Mouse (Mus musculus) forebrain, embryonic 14.5 days (tissue): Measurements from ENCODE around the gene Mettl17. TPM values are rescaled to one million over a fixed set of nuclear protein-coding genes. Genes with fewer than 3 reads are reported as not detected.

Experiments used
- ATAC-seq: fragments of 200-750 bp; cut with Nextera tagmentation; 2 replicates; pipeline ENCODE4 v1.8.0; 2017; ENCODE audit warnings: mild to moderate bottlenecking, moderate library complexity
- DNase-seq: peaks from one replicate; pipeline ENCODE4 v3.0.0-alpha.2; 2015; ENCODE audit warnings: low spot score
- H3K27ac ChIP-seq: fragments of 300-500 bp; sonication (generic); 2 replicates; pipeline ENCODE4 v1.5.1; 2014; ENCODE audit warnings: low read depth, mild to moderate bottlenecking, control low read depth, low read length, moderate library complexity
- H3K27me3 ChIP-seq: fragments of 300-500 bp; sonication (generic); replicated peaks from 2 replicates; pipeline ENCODE4 v1.6.1; 2014; ENCODE audit warnings: low read length, control low read depth, mixed read lengths; ENCODE audit not compliant: control insufficient read depth, insufficient read depth
- H3K36me3 ChIP-seq: fragments of 300-500 bp; sonication (generic); 2 replicates; pipeline ENCODE4 v1.6.1; 2014; ENCODE audit warnings: low read length, control low read depth; ENCODE audit not compliant: control insufficient read depth, insufficient read depth
- H3K4me1 ChIP-seq: fragments of 300-500 bp; sonication (generic); 2 replicates; pipeline ENCODE4 v1.6.1; 2014; ENCODE audit warnings: antibody characterized with exemption, low read length, control low read depth; ENCODE audit not compliant: control insufficient read depth, insufficient read depth
- H3K4me2 ChIP-seq: fragments of 300-500 bp; sonication (generic); 2 replicates; pipeline ENCODE4 v1.6.1; 2014; ENCODE audit warnings: mild to moderate bottlenecking, control low read depth, low read length
- H3K4me3 ChIP-seq: fragments of 300-500 bp; sonication (generic); 2 replicates; pipeline ENCODE4 v1.5.1; 2014; ENCODE audit warnings: low read depth, low read length, control low read depth
- H3K9ac ChIP-seq: fragments of 300-500 bp; sonication (generic); 2 replicates; pipeline ENCODE4 v1.6.1; 2014; ENCODE audit warnings: mild to moderate bottlenecking, low read length, control low read depth, moderate library complexity
- H3K9me3 ChIP-seq: fragments of 300-500 bp; sonication (generic); replicated peaks from 2 replicates; pipeline ENCODE4 v1.6.1; 2016; ENCODE audit warnings: low read length, control low read depth, mixed read lengths; ENCODE audit not compliant: control insufficient read depth
- WGBS: fragments of 180-500 bp; shearing (Covaris S2); extraction: QIAGEN DNeasy Blood & Tissue Kit; methylation state at CpG from one replicate; pipeline ENCODE4 v1.1.7; 2014; 5-methylcytosine and 5-hydroxymethylcytosine counted together
- microRNA-seq: library from miRNA; unstranded; fragments of <30 nt; microRNA quantifications from one replicate; pipeline ENCODE4, GENCODE M21; 2016
- polyA plus RNA-seq: library from polyadenylated mRNA; unstranded; fragments of >200 nt; fragmentation: Nextera tagmentation; extraction: Ambion mirVana; gene quantifications from 2 replicates; pipeline ENCODE4 v1.2.1, GENCODE M21; 2014

Mettl17 gene
- polyA plus RNA-seq, 1 experiment from 2014 or later, result 64.7 TPM

GRCm38 (mm10) chr14:51930824-51931223, 46.2 kb downstream of the Mettl17 start:
- H3K27me3 ChIP-seq, result no peaks in the 10 kb centered on the region
- H3K9ac ChIP-seq, result no peak overlapping the region; the same call in 1 of the 2 replicates
- H3K4me2 ChIP-seq, result no peak overlapping the region
- 33% methylated on average over 5 of the region's 5 CpGs for WGBS
- no peaks in the 10 kb centered on the region for H3K4me1 ChIP-seq
- DNase-seq, result peak; percentile 89
- H3K4me3 ChIP-seq, result no peak overlapping the region
- H3K9me3 ChIP-seq, result no peaks in the 10 kb centered on the region
- peak; percentile 93 for ATAC-seq
- no peaks in the 10 kb centered on the region for H3K36me3 ChIP-seq
- no peak overlapping the region for H3K27ac ChIP-seq

GRCm38 (mm10) chr14:51932092-51933020, 47.7 kb downstream of the Mettl17 start:
- DNase-seq (no peak), ATAC-seq (no peak)
- H3K9me3 ChIP-seq, result no peaks in the 10 kb centered on the region
- no peaks in the 10 kb centered on the region for H3K36me3 ChIP-seq
- no peaks in the 10 kb centered on the region for H3K27me3 ChIP-seq
- no peak overlapping the region for H3K4me3 ChIP-seq
- no peak overlapping the region for H3K27ac ChIP-seq
- no peaks in the 10 kb centered on the region for H3K4me1 ChIP-seq
- H3K4me2 ChIP-seq, result no peak overlapping the region
- H3K9ac ChIP-seq, result no peak overlapping the region
- 84% methylated on average over 10 of the region's 10 CpGs for WGBS

GRCm38 (mm10) chr14:51939005-51939404, 54.4 kb downstream of the Mettl17 start:
- WGBS, result 85% methylated on average over 9 of the region's 9 CpGs
- H3K27ac ChIP-seq, result no peak overlapping the region
- no peaks in the 10 kb centered on the region for H3K9me3 ChIP-seq
- H3K36me3 ChIP-seq, result no peaks in the 10 kb centered on the region
- ATAC-seq (no peak), DNase-seq (no peak)
- H3K4me3 ChIP-seq, result no peak overlapping the region
- H3K9ac ChIP-seq, result no peak overlapping the region
- no peaks in the 10 kb centered on the region for H3K4me1 ChIP-seq
- no peak overlapping the region for H3K4me2 ChIP-seq
- H3K27me3 ChIP-seq, result no peaks in the 10 kb centered on the region

GRCm38 (mm10) chr14:51940944-51941560, 56.4 kb downstream of the Mettl17 start:
- 40% methylated on average over 8 of the region's 8 CpGs for WGBS

GRCm38 (mm10) chr14:51941577-51941976, 56.9 kb downstream of the Mettl17 start:
- Histone ChIP-seq H3K27ac (no peak overlapping the region), H3K36me3 (no peaks in the 10 kb centered on the region), H3K9me3 (no peaks in the 10 kb centered on the region), H3K4me3 (no peak overlapping the region), H3K4me2 (no peak overlapping the region), H3K27me3 (no peaks in the 10 kb centered on the region), H3K4me1 (no peaks in the 10 kb centered on the region), H3K9ac (no peak overlapping the region)
- WGBS, result 50% methylated on average over 9 of the region's 9 CpGs
- ATAC-seq (no peak), DNase-seq (no peak)

More at GRCm38 (mm10) chr14:51940944-51941560, 56.4 kb downstream of the Mettl17 start:
- Histone ChIP-seq H3K27me3 (no peaks in the 10 kb centered on the region), H3K36me3 (no peaks in the 10 kb centered on the region), H3K9me3 (no peaks in the 10 kb centered on the region), H3K4me2 (no peak overlapping the region), H3K4me3 (no peak overlapping the region), H3K4me1 (no peaks in the 10 kb centered on the region), H3K27ac (no peak overlapping the region), H3K9ac (no peak overlapping the region)
- ATAC-seq, result no peak
- no peak for DNase-seq

- no peak overlapping the region for H3K4me2 ChIP-seq
- H3K4me1 ChIP-seq, result no peaks in the 10 kb centered on the region
- no peak overlapping the region for H3K4me3 ChIP-seq
- ATAC-seq, result no peak
- no peak for DNase-seq
- no peaks in the 10 kb centered on the region for H3K27me3 ChIP-seq
- H3K9me3 ChIP-seq, result no peaks in the 10 kb centered on the region
- 78% methylated on average over 7 of the region's 7 CpGs for WGBS
- no peak overlapping the region for H3K9ac ChIP-seq
- H3K27ac ChIP-seq, result no peak overlapping the region
- H3K36me3 ChIP-seq, result no peaks in the 10 kb centered on the region
These were observed 57.6 kb downstream of the Mettl17 start for GRCm38 (mm10) chr14:51942236-51942635.

Small RNAs within 50 kb of the gene (microRNA-seq; reads per million reads assigned to microRNA genes)
- not detected for gene Gm27375

Other genes starting within 250 kb of the Mettl17 start
- not detected in 2 replicates for gene Gm4181, start 249.2 kb upstream of the Mettl17 start, polyA plus RNA-seq
- gene Gm17079, start 189.4 kb upstream of the Mettl17 start, polyA plus RNA-seq, result not detected in 2 replicates
- gene Gm5800, start 167.7 kb upstream of the Mettl17 start, polyA plus RNA-seq, result not detected in 2 replicates
- not detected in 2 replicates for gene Ang4, start 111.3 kb upstream of the Mettl17 start, polyA plus RNA-seq
- not detected in 2 replicates for gene AY358078, start 84.8 kb upstream of the Mettl17 start, polyA plus RNA-seq
- gene Ear6, start 31.1 kb upstream of the Mettl17 start, polyA plus RNA-seq, result not detected in 2 replicates
- gene Slc39a2, start 8.0 kb downstream of the Mettl17 start, polyA plus RNA-seq, result 0.62 and 0.82 TPM in 2 replicates
- 127 and 139 TPM in 2 replicates for gene Ndrg2, start 29.3 kb downstream of the Mettl17 start, polyA plus RNA-seq
- not detected in 2 replicates for gene Tppp2, start 33.6 kb downstream of the Mettl17 start, polyA plus RNA-seq
- gene Rnase13, start 37.9 kb downstream of the Mettl17 start, polyA plus RNA-seq, result not detected in 2 replicates
- gene Arhgef40, start 99.9 kb downstream of the Mettl17 start, polyA plus RNA-seq, result 49.5 and 51.1 TPM in 2 replicates
- gene Tmem253, start 130.8 kb downstream of the Mettl17 start, polyA plus RNA-seq, result 0.46 and 0.56 TPM in 2 replicates
- gene Zfp219, start 135.9 kb downstream of the Mettl17 start, polyA plus RNA-seq, result 41.0 and 42.0 TPM in 2 replicates
- gene Olfr221, start 157.6 kb downstream of the Mettl17 start, polyA plus RNA-seq, result not detected in 2 replicates
- 684 and 690 TPM in 2 replicates for gene Hnrnpc, start 219.2 kb downstream of the Mettl17 start, polyA plus RNA-seq
- 49.2 and 52.3 TPM in 2 replicates for gene Rpgrip1, start 225.9 kb downstream of the Mettl17 start, polyA plus RNA-seq